Mouse (Mus musculus) limb, embryonic 14.5 days (tissue): ENCODE data around the gene Hnrnpul1. TPM values are rescaled to one million over a fixed set of nuclear protein-coding genes. Genes with fewer than 3 reads are reported as not detected.

Experiments used
- ATAC-seq: fragments of 200-750 bp; cut with Nextera tagmentation; 2 replicates; pipeline ENCODE4 v1.8.0; 2017; ENCODE audit warnings: low read depth, moderate number of reproducible peaks, moderate TSS enrichment; ENCODE audit not compliant: low FRiP score
- DNase-seq: peaks from one replicate; pipeline ENCODE4 v3.0.0-alpha.2; 2015; ENCODE audit warnings: low spot score
- H3K27ac ChIP-seq: fragments of 300-500 bp; sonication (generic); replicated peaks from 2 replicates; pipeline ENCODE4 v1.5.1; 2014; ENCODE audit warnings: low read depth, mild to moderate bottlenecking, low read length, moderate library complexity, mixed read lengths
- H3K27me3 ChIP-seq: fragments of 300-500 bp; sonication (generic); 2 replicates; pipeline ENCODE4 v1.6.1; 2014; ENCODE audit warnings: low read length, mixed read lengths; ENCODE audit not compliant: control insufficient read depth, insufficient read depth
- H3K36me3 ChIP-seq: fragments of 300-500 bp; sonication (generic); 2 replicates; pipeline ENCODE4 v1.6.1; 2014; ENCODE audit warnings: mild to moderate bottlenecking, low read length, moderate library complexity, mixed read lengths; ENCODE audit not compliant: control insufficient read depth, insufficient read depth
- H3K4me1 ChIP-seq: fragments of 300-500 bp; sonication (generic); 2 replicates; pipeline ENCODE4 v1.6.1; 2014; ENCODE audit warnings: antibody characterized with exemption, low read length, mixed read lengths; ENCODE audit not compliant: control insufficient read depth, insufficient read depth
- H3K4me2 ChIP-seq: fragments of 300-500 bp; sonication (generic); replicated peaks from 2 replicates; pipeline ENCODE4 v1.6.1; 2014; ENCODE audit warnings: low read depth, mild to moderate bottlenecking, low read length, moderate library complexity; ENCODE audit not compliant: severe bottlenecking
- H3K4me3 ChIP-seq: fragments of 300-500 bp; sonication (generic); replicated peaks from 2 replicates; pipeline ENCODE4 v1.5.1; 2014; ENCODE audit warnings: low read length
- H3K9ac ChIP-seq: fragments of 300-500 bp; sonication (generic); 2 replicates; pipeline ENCODE4 v1.6.1; 2014; ENCODE audit warnings: mild to moderate bottlenecking, low read depth, low read length, moderate library complexity; ENCODE audit not compliant: severe bottlenecking
- H3K9me3 ChIP-seq: fragments of 300-500 bp; sonication (generic); 2 replicates; pipeline ENCODE4 v1.6.1; 2016; ENCODE audit warnings: low read length; ENCODE audit not compliant: control insufficient read depth
- POLR2A ChIP-seq: fragments of 200-500 bp; IDR thresholded peaks from 2 replicates; pipeline ENCODE4 v1.8.0; 2012; ENCODE audit warnings: inconsistent platforms, mild to moderate bottlenecking, moderate library complexity, borderline replicate concordance; ENCODE audit not compliant: insufficient read depth, insufficient read length; ENCODE audit errors: extremely low read depth
- WGBS: fragments of 180-500 bp; shearing (Covaris S2); extraction: QIAGEN DNeasy Blood & Tissue Kit; methylation state at CpG from one replicate; pipeline ENCODE4 v1.1.7; 2014; 5-methylcytosine and 5-hydroxymethylcytosine counted together
- polyA plus RNA-seq, 2 experiments: library from polyadenylated mRNA; depleted of rRNA in 1 of 2; stranded (reverse) in 1 of 2; unstranded in 1 of 2; fragments of >200 nt; fragmentation: Nextera tagmentation in 1 of 2; extraction: Ambion mirVana in 1 of 2; gene quantifications; 2 replicates each; pipeline versions ENCODE4 v1.2.1 to v1.2.3; 2012 to 2014

Hnrnpul1 gene
- polyA plus RNA-seq, 2 experiments: 66.8 to 80.7 TPM

- no peaks in the 10 kb centered on the region for H3K9me3 ChIP-seq
- TF ChIP-seq POLR2A: no peak
- H3K9ac ChIP-seq: no peak overlapping the region
- H3K4me2 ChIP-seq: no peak overlapping the region
- peaks cover 9% of the 10 kb centered on the region for H3K36me3 ChIP-seq
- peaks cover 23% of the 10 kb centered on the region for H3K4me1 ChIP-seq
- no peaks in the 10 kb centered on the region; the same call in 1 of the 2 replicates for H3K27me3 ChIP-seq
- WGBS: 62% methylated on average over 13 of the region's 15 CpGs
- no peak overlapping the region for H3K27ac ChIP-seq
- no peak overlapping the region for H3K4me3 ChIP-seq
- DNase-seq: no peak
- no peak for ATAC-seq
These were observed 46.8 kb downstream of the Hnrnpul1 start for GRCm38 (mm10) chr7:25707581-25708292.

- no peak overlapping the region for H3K27ac ChIP-seq
- no peaks in the 10 kb centered on the region for H3K9me3 ChIP-seq
- ATAC-seq (no peak), DNase-seq (no peak)
- no peaks in the 10 kb centered on the region; the same call in 1 of the 2 replicates for H3K27me3 ChIP-seq
- WGBS: 49% methylated on average over 7 of the region's 7 CpGs
- H3K36me3 ChIP-seq: peaks cover 2% of the 10 kb centered on the region; the same call in 1 of the 2 replicates
- no peak overlapping the region for H3K4me3 ChIP-seq
- peaks cover 19% of the 10 kb centered on the region for H3K4me1 ChIP-seq
- TF ChIP-seq POLR2A: no peak
- H3K9ac ChIP-seq: no peak overlapping the region
- H3K4me2 ChIP-seq: no peak overlapping the region
These were observed 47.9 kb downstream of the Hnrnpul1 start for GRCm38 (mm10) chr7:25706578-25707170.

GRCm38 (mm10) chr7:25705801-25706251 is 48.7 kb downstream of the Hnrnpul1 start:
- DNase-seq: no peak
- H3K9ac ChIP-seq: no peak overlapping the region

GRCm38 (mm10) chr7:25704716-25705364 is 49.7 kb downstream of the Hnrnpul1 start:
- no peak for DNase-seq
- 6% methylated on average over 27 of the region's 37 CpGs for WGBS
- Histone ChIP-seq H3K36me3 (no peaks in the 10 kb centered on the region), H3K9ac (0 out of 2 replicates have a peak overlapping the region, but pooled peaks have one; percentile 25), H3K4me1 (peaks cover 5% of the 10 kb centered on the region; the same call in 1 of the 2 replicates), H3K27me3 (no peaks in the 10 kb centered on the region; the same call in 1 of the 2 replicates), H3K4me3 (peak overlapping the region; percentile 8; the same call in 1 of the 2 replicates), H3K9me3 (no peaks in the 10 kb centered on the region), H3K4me2 (peak overlapping the region; percentile 43), H3K27ac (no peak overlapping the region)
- TF ChIP-seq POLR2A: no peak
- no peak for ATAC-seq

More at GRCm38 (mm10) chr7:25705801-25706251, 48.7 kb downstream of the Hnrnpul1 start:
- Histone ChIP-seq H3K9me3 (no peaks in the 10 kb centered on the region), H3K4me2 (no peak overlapping the region), H3K27ac (no peak overlapping the region), H3K4me1 (peaks cover 11% of the 10 kb centered on the region), H3K36me3 (no peaks in the 10 kb centered on the region), H3K27me3 (no peaks in the 10 kb centered on the region; the same call in 1 of the 2 replicates), H3K4me3 (no peak overlapping the region)
- ATAC-seq: no peak
- no peak for TF ChIP-seq POLR2A
- 70% methylated on average over 6 of the region's 6 CpGs for whole genome bisulfite sequencing
